Mouse (Mus musculus) heart, adult 2 months (tissue): ENCODE results near the gene Trim41. TPM values are rescaled to one million over a fixed set of nuclear protein-coding genes. Genes with fewer than 3 reads are reported as not detected.
"Not testable (repeated sequence)": the region's sequence is repeated elsewhere in the genome, so short reads cannot be mapped to it uniquely, and the experiment has no call there.

Experiments
- DNase-seq, 2 experiments: peaks; one replicate each; pipeline ENCODE4 v3.0.0; 2021
- H3K27ac ChIP-seq: fragments of 200-600 bp; 2 replicates; pipeline ENCODE4 v1.8.1; 2022
- H3K27me3 ChIP-seq: fragments of 200-500 bp; 2 replicates; pipeline ENCODE4 v1.6.1; 2012; ENCODE audit warnings: mild to moderate bottlenecking, low read length, inconsistent platforms, mixed read lengths; ENCODE audit not compliant: control insufficient read depth, insufficient read depth
- H3K36me3 ChIP-seq: fragments of 200-500 bp; 2 replicates; pipeline ENCODE4 v1.6.1; 2012; ENCODE audit warnings: low read length, inconsistent platforms; ENCODE audit not compliant: control insufficient read depth, insufficient read depth
- H3K4me1 ChIP-seq: fragments of 200-500 bp; 2 replicates; pipeline ENCODE4 v1.6.1; 2011; ENCODE audit warnings: low read length; ENCODE audit not compliant: control insufficient read depth, insufficient read depth
- H3K4me3 ChIP-seq: fragments of 200-600 bp; 2 replicates; pipeline ENCODE4 v1.8.1; 2022
- H3K79me2 ChIP-seq: fragments of 200-500 bp; replicated peaks from 2 replicates; pipeline ENCODE4 v1.6.1; 2012; ENCODE audit warnings: mild to moderate bottlenecking, inconsistent platforms, low read length, moderate library complexity, mixed read lengths; ENCODE audit not compliant: control insufficient read depth, insufficient read depth
- H3K9ac ChIP-seq: fragments of 200-500 bp; 2 replicates; pipeline ENCODE4 v1.6.1; 2012; ENCODE audit warnings: low read depth, mild to moderate bottlenecking, control low read depth, inconsistent platforms, low read length, mixed read lengths
- CTCF ChIP-seq: fragments of 200-600 bp; IDR thresholded peaks from 2 replicates; pipeline ENCODE4 v1.8.1; 2022; ENCODE audit warnings: antibody characterized with exemption, mild to moderate bottlenecking, moderate library complexity
- EP300 ChIP-seq: fragments of 200-500 bp; IDR thresholded peaks from 2 replicates; pipeline ENCODE4 v1.6.1; 2011; ENCODE audit warnings: low read depth, low read length, control low read depth; ENCODE audit not compliant: insufficient read depth
- POLR2A ChIP-seq: fragments of 200-500 bp; IDR thresholded peaks from 2 replicates; pipeline ENCODE4 v1.6.1; 2011; ENCODE audit warnings: mild to moderate bottlenecking, low read depth, low read length, control low read depth; ENCODE audit not compliant: insufficient read depth
- WGBS: fragments of 180-500 bp; shearing (Covaris S2); methylation state at CpG from one replicate; pipeline ENCODE4 v1.1.7; 2018; 5-methylcytosine and 5-hydroxymethylcytosine counted together
- intact Hi-C: fragments of 180-260 bp; cut with DNase I; formaldehyde crosslinking; loops from one replicate; pipeline ENCODE4 v1.15.1; 2025
- polyA plus RNA-seq: library from polyadenylated mRNA; depleted of rRNA; stranded (reverse); fragments of >200 nt; gene quantifications from 2 replicates; pipeline ENCODE4 v1.2.3, GENCODE M21; 2012
- total RNA-seq, 2 experiments: library from RNA; stranded (reverse); gene quantifications; 2 replicates each; pipeline ENCODE4 v1.2.3; 2021

Trim41 gene
- total and polyA plus RNA-seq, 3 experiments: 19.1 to 19.9 (median 19.8) TPM

GRCm38 (mm10) chr11:48796290-48796689 is 20.9 kb downstream of the Trim41 start:
- Histone ChIP-seq H3K36me3 (peaks cover 3% of the 10 kb centered on the region; the same call in 1 of the 2 replicates), H3K9ac (no peak overlapping the region), H3K4me1 (peaks cover 4% of the 10 kb centered on the region), H3K27me3 (no peaks in the 10 kb centered on the region), H3K27ac (no peak overlapping the region), H3K79me2 (no peaks in the 10 kb centered on the region; the same call in 1 of the 2 replicates), H3K4me3 (no peak overlapping the region)
- WGBS: 79% methylated on average over 4 of the region's 4 CpGs
- peak; percentile 20 for TF ChIP-seq CTCF
- TF ChIP-seq POLR2A: no peak
- no peak for TF ChIP-seq EP300
- intact Hi-C loops: loop anchor here (5.0 kb wide), 1 partner anchor 406 kb away; the partner anchor contains the start of gene Zfp62
- DNase-seq: no peak

GRCm38 (mm10) chr11:48795221-48795620 is 21.9 kb downstream of the Trim41 start:
- no peak for DNase-seq
- Histone ChIP-seq H3K9ac (no peak overlapping the region), H3K4me1 (peaks cover 2% of the 10 kb centered on the region), H3K27ac (no peak overlapping the region), H3K36me3 (no peaks in the 10 kb centered on the region), H3K27me3 (no peaks in the 10 kb centered on the region), H3K4me3 (no peak overlapping the region), H3K79me2 (no peaks in the 10 kb centered on the region)
- TF ChIP-seq CTCF (peak; percentile 61), POLR2A (no peak)
- intact Hi-C loops: loop anchor here (5.0 kb wide), 1 partner anchor 407 kb away; the partner anchor contains the start of gene Zfp62
- 94% methylated on average over 7 of the region's 7 CpGs for WGBS

- WGBS: 97% methylated on average over 3 of the region's 3 CpGs
- Histone ChIP-seq H3K27ac (no peak overlapping the region), H3K79me2 (no peaks in the 10 kb centered on the region), H3K36me3 (no peaks in the 10 kb centered on the region), H3K4me3 (no peak overlapping the region), H3K9ac (no peak overlapping the region), H3K27me3 (no peaks in the 10 kb centered on the region), H3K4me1 (no peaks in the 10 kb centered on the region; the same call in 1 of the 2 replicates)
- no peak for DNase-seq
- TF ChIP-seq POLR2A (no peak), EP300 (no peak), CTCF (no peak)
- intact Hi-C loops: no loop called here
These were observed 24.0 kb downstream of the Trim41 start for GRCm38 (mm10) chr11:48793184-48793583.

- H3K9ac ChIP-seq, DNase-seq, H3K36me3 ChIP-seq, H3K4me1 ChIP-seq, H3K27ac ChIP-seq, H3K4me3 ChIP-seq, H3K27me3 ChIP-seq, H3K79me2 ChIP-seq: not testable (repeated sequence)
- intact Hi-C loops: loop anchor here (2.0 kb wide), 1 partner anchor 315 kb away; no protein-coding TSS in a partner anchor
- WGBS: 88% methylated on average over 9 of the region's 9 CpGs
These were observed 25.3 kb downstream of the Trim41 start for GRCm38 (mm10) chr11:48791894-48792293.

GRCm38 (mm10) chr11:48790946-48791345 is 26.2 kb downstream of the Trim41 start:
- intact Hi-C loops: loop anchor here (1.0 to 2.0 kb wide), 2 partner anchors 68 to 316 kb away; no protein-coding TSS in a partner anchor
- H3K27me3 ChIP-seq: no peaks in the 10 kb centered on the region
- WGBS: 40% methylated on average over 8 of the region's 8 CpGs
- no peak for TF ChIP-seq CTCF
- TF ChIP-seq POLR2A: no peak
- H3K9ac ChIP-seq: no peak overlapping the region
- no peak overlapping the region for H3K27ac ChIP-seq
- H3K4me3 ChIP-seq: no peak overlapping the region
- DNase-seq: no peak
- H3K79me2 ChIP-seq: no peaks in the 10 kb centered on the region
- no peaks in the 10 kb centered on the region for H3K36me3 ChIP-seq
- no peaks in the 10 kb centered on the region for H3K4me1 ChIP-seq

- Histone ChIP-seq H3K36me3 (no peaks in the 10 kb centered on the region), H3K4me1 (no peaks in the 10 kb centered on the region), H3K79me2 (no peaks in the 10 kb centered on the region), H3K4me3 (peak overlapping the region; percentile 31; the same call in 1 of the 2 replicates), H3K27me3 (no peaks in the 10 kb centered on the region), H3K9ac (no peak overlapping the region), H3K27ac (peak overlapping the region; percentile 6; the same call in 1 of the 2 replicates)
- 13% methylated on average over 20 of the region's 20 CpGs for WGBS
- DNase-seq: peak; percentile 85 to 91
- TF ChIP-seq EP300: 0 out of 2 replicates have a peak, but pooled peaks have one; percentile 38
- TF ChIP-seq POLR2A: no peak
- peak; percentile 96 for TF ChIP-seq CTCF
- intact Hi-C loops: loop anchor here (1.0 to 5.0 kb wide), 3 partner anchors 69 to 482 kb away; no protein-coding TSS in a partner anchor
These were observed 27.0 kb downstream of the Trim41 start for GRCm38 (mm10) chr11:48789973-48790823.
